Mouse (Mus musculus): ENCODE measurements around the gene Dach1. TPM values are rescaled to one million over a fixed set of nuclear protein-coding genes. Genes with fewer than 3 reads are reported as not detected.
A peak's percentile ranks its signal among the peaks of the same experiment; 100 is the strongest.

Dach1 gene
- polyA plus RNA-seq, 1 experiment from 2014 or later: 2.1 TPM

GRCm38 (mm10) chr14:97945471-97945870 is 224.1 kb downstream of the Dach1 start:
- H3K36me3 ChIP-seq (ENCODE audit: control insufficient read depth, insufficient read depth): no peaks in the 10 kb centered on the region
- no peaks in the 10 kb centered on the region for H3K9me3 ChIP-seq (ENCODE audit: control insufficient read depth)
- no peaks in the 10 kb centered on the region for H3K27me3 ChIP-seq (replicated peaks; ENCODE audit: control insufficient read depth, insufficient read depth, low read length)
- no peak for ATAC-seq
- no peak overlapping the region for H3K4me2 ChIP-seq (replicated peaks; ENCODE audit: low read depth)
- no peak overlapping the region for H3K4me3 ChIP-seq (ENCODE audit: low read depth, low read length)
- H3K27ac ChIP-seq (ENCODE audit: low read depth, low read length): no peak overlapping the region
- H3K4me1 ChIP-seq (replicated peaks; ENCODE audit: control insufficient read depth, insufficient read depth, low read length): no peaks in the 10 kb centered on the region
- H3K9ac ChIP-seq (ENCODE audit: low read depth, low read length): no peak overlapping the region
- TF ChIP-seq CTCF (IDR thresholded peaks at IDR 0.05; ENCODE audit: low read depth): no peak
- WGBS: 58% methylated on average over 2 of the region's 2 CpGs

- Histone ChIP-seq H3K4me1 (replicated peaks; ENCODE audit: control insufficient read depth, insufficient read depth, low read length) (no peaks in the 10 kb centered on the region), H3K27ac (ENCODE audit: low read depth, low read length) (no peak overlapping the region), H3K36me3 (ENCODE audit: control insufficient read depth, insufficient read depth) (no peaks in the 10 kb centered on the region), H3K27me3 (replicated peaks; ENCODE audit: control insufficient read depth, insufficient read depth, low read length) (no peaks in the 10 kb centered on the region), H3K9ac (ENCODE audit: low read depth, low read length) (no peak overlapping the region), H3K4me2 (replicated peaks; ENCODE audit: low read depth) (no peak overlapping the region), H3K9me3 (ENCODE audit: control insufficient read depth) (no peaks in the 10 kb centered on the region), H3K4me3 (ENCODE audit: low read depth, low read length) (no peak overlapping the region)
- TF ChIP-seq CTCF (IDR thresholded peaks at IDR 0.05; ENCODE audit: low read depth): no peak
- no peak for ATAC-seq
- 86% methylated on average over 9 of the region's 9 CpGs for whole genome bisulfite sequencing
These were observed 224.8 kb downstream of the Dach1 start for GRCm38 (mm10) chr14:97944643-97945268.

- no peak overlapping the region for H3K4me2 ChIP-seq (replicated peaks; ENCODE audit: low read depth)
- no peaks in the 10 kb centered on the region for H3K4me1 ChIP-seq (replicated peaks; ENCODE audit: control insufficient read depth, insufficient read depth, low read length)
- no peaks in the 10 kb centered on the region for H3K27me3 ChIP-seq (replicated peaks; ENCODE audit: control insufficient read depth, insufficient read depth, low read length)
- TF ChIP-seq CTCF (IDR thresholded peaks at IDR 0.05; ENCODE audit: low read depth): no peak
- 86% methylated on average over 2 of the region's 2 CpGs for WGBS
- no peak overlapping the region for H3K9ac ChIP-seq (ENCODE audit: low read depth, low read length)
- H3K36me3 ChIP-seq (ENCODE audit: control insufficient read depth, insufficient read depth): no peaks in the 10 kb centered on the region
- no peaks in the 10 kb centered on the region for H3K9me3 ChIP-seq (ENCODE audit: control insufficient read depth)
- ATAC-seq: no peak
- H3K4me3 ChIP-seq (ENCODE audit: low read depth, low read length): no peak overlapping the region
- H3K27ac ChIP-seq (ENCODE audit: low read depth, low read length): no peak overlapping the region
These were observed 227.2 kb downstream of the Dach1 start for GRCm38 (mm10) chr14:97942361-97942760.

- no peak overlapping the region for H3K4me2 ChIP-seq (replicated peaks; ENCODE audit: low read depth)
- ATAC-seq: no peak
- no peak overlapping the region for H3K9ac ChIP-seq (ENCODE audit: low read depth, low read length)
- no peak for TF ChIP-seq CTCF (IDR thresholded peaks at IDR 0.05; ENCODE audit: low read depth)
- no peak overlapping the region for H3K27ac ChIP-seq (ENCODE audit: low read depth, low read length)
- WGBS: 93% methylated on average over 3 of the region's 3 CpGs
- no peak overlapping the region for H3K4me3 ChIP-seq (ENCODE audit: low read depth, low read length)
- no peaks in the 10 kb centered on the region for H3K9me3 ChIP-seq (ENCODE audit: control insufficient read depth)
- H3K27me3 ChIP-seq (replicated peaks; ENCODE audit: control insufficient read depth, insufficient read depth, low read length): no peaks in the 10 kb centered on the region
- no peaks in the 10 kb centered on the region for H3K4me1 ChIP-seq (replicated peaks; ENCODE audit: control insufficient read depth, insufficient read depth, low read length)
- no peaks in the 10 kb centered on the region for H3K36me3 ChIP-seq (ENCODE audit: control insufficient read depth, insufficient read depth)
These were observed 272.9 kb downstream of the Dach1 start for GRCm38 (mm10) chr14:97896622-97897021.

- no peaks in the 10 kb centered on the region for H3K36me3 ChIP-seq (ENCODE audit: control insufficient read depth, insufficient read depth)
- no peaks in the 10 kb centered on the region for H3K4me1 ChIP-seq (replicated peaks; ENCODE audit: control insufficient read depth, insufficient read depth, low read length)
- no peak overlapping the region for H3K27ac ChIP-seq (ENCODE audit: low read depth, low read length)
- H3K4me3 ChIP-seq (ENCODE audit: low read depth, low read length): no peak overlapping the region
- no peak overlapping the region for H3K9ac ChIP-seq (ENCODE audit: low read depth, low read length)
- TF ChIP-seq CTCF (IDR thresholded peaks at IDR 0.05; ENCODE audit: low read depth): peak; percentile 32; the same call in 1 of the 2 replicates
- no peak for ATAC-seq
- H3K27me3 ChIP-seq (replicated peaks; ENCODE audit: control insufficient read depth, insufficient read depth, low read length): no peaks in the 10 kb centered on the region
- H3K9me3 ChIP-seq (ENCODE audit: control insufficient read depth): no peaks in the 10 kb centered on the region
- 54% methylated on average over 1 of the region's 1 CpGs for WGBS
- H3K4me2 ChIP-seq (replicated peaks; ENCODE audit: low read depth): no peak overlapping the region
These were observed 287.6 kb downstream of the Dach1 start for GRCm38 (mm10) chr14:97881976-97882375.

- Histone ChIP-seq H3K36me3 (ENCODE audit: control insufficient read depth, insufficient read depth) (no peaks in the 10 kb centered on the region), H3K27me3 (replicated peaks; ENCODE audit: control insufficient read depth, insufficient read depth, low read length) (no peaks in the 10 kb centered on the region), H3K27ac (ENCODE audit: low read depth, low read length) (no peak overlapping the region), H3K4me2 (replicated peaks; ENCODE audit: low read depth) (no peak overlapping the region), H3K4me1 (replicated peaks; ENCODE audit: control insufficient read depth, insufficient read depth, low read length) (no peaks in the 10 kb centered on the region), H3K9ac (ENCODE audit: low read depth, low read length) (no peak overlapping the region), H3K9me3 (ENCODE audit: control insufficient read depth) (no peaks in the 10 kb centered on the region), H3K4me3 (ENCODE audit: low read depth, low read length) (no peak overlapping the region)
- 72% methylated on average over 2 of the region's 2 CpGs for WGBS
- ATAC-seq: no peak
- TF ChIP-seq CTCF (IDR thresholded peaks at IDR 0.05; ENCODE audit: low read depth): no peak
These were observed 298.6 kb downstream of the Dach1 start for GRCm38 (mm10) chr14:97871001-97871400.

- ATAC-seq: no peak
- no peaks in the 10 kb centered on the region for H3K36me3 ChIP-seq (ENCODE audit: control insufficient read depth, insufficient read depth)
- no peaks in the 10 kb centered on the region for H3K4me1 ChIP-seq (replicated peaks; ENCODE audit: control insufficient read depth, insufficient read depth, low read length)
- H3K27ac ChIP-seq (ENCODE audit: low read depth, low read length): no peak overlapping the region
- no peaks in the 10 kb centered on the region for H3K27me3 ChIP-seq (replicated peaks; ENCODE audit: control insufficient read depth, insufficient read depth, low read length)
- H3K4me3 ChIP-seq (ENCODE audit: low read depth, low read length): no peak overlapping the region
- 79% methylated on average over 3 of the region's 3 CpGs for WGBS
- H3K9ac ChIP-seq (ENCODE audit: low read depth, low read length): no peak overlapping the region
- no peaks in the 10 kb centered on the region for H3K9me3 ChIP-seq (ENCODE audit: control insufficient read depth)
- no peak for TF ChIP-seq CTCF (IDR thresholded peaks at IDR 0.05; ENCODE audit: low read depth)
- no peak overlapping the region for H3K4me2 ChIP-seq (replicated peaks; ENCODE audit: low read depth)
These were observed 311.2 kb downstream of the Dach1 start for GRCm38 (mm10) chr14:97858384-97858783.
